Mouse (Mus musculus) E14TG2a.4 (cell line): ENCODE results near the gene Dnase2a.

Source experiments
- CTCF ChIP-seq: conservative IDR thresholded peaks from 2 replicates; pipeline ENCODE4 v1.5.1; 2014; ENCODE audit warnings: low read length
- NANOG ChIP-seq: IDR thresholded peaks from 2 replicates; pipeline ENCODE4 v1.6.1; 2014; ENCODE audit warnings: borderline replicate concordance, low read length, mixed read lengths
- POU5F1 ChIP-seq: IDR thresholded peaks from 2 replicates; pipeline ENCODE4 v1.6.1; 2014; ENCODE audit warnings: low read length, borderline replicate concordance

DNA sequence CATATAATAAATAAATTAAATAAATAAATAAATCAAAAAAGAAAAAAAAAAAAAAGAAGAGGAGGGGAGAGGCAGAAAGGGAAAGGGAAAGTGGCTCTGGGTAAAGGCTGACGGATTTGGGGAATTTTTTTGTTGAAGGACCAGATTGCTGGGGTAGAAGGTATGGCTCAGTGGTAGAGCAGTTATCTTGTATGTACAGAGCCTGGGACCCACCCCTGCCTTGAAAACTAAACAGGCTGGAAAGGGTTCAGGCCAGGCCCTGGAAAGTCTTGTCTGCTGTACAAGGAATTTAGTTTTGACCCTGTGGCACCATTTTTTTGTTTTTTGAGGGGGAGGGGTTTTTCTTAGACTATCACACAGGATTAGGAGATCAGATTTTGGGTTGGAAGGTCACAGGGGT lies 29.4 kb upstream of the Dnase2a start:
- TF ChIP-seq CTCF (no peak), NANOG (no peak), POU5F1 (no peak)
